Mouse (Mus musculus): ENCODE data around the gene Mmp19.
A peak's percentile ranks its signal among the peaks of the same experiment; 100 is the strongest.

Mmp19 gene

GRCm38 (mm10) chr10:128790398-128791124 is at the start of gene Mmp19:
TSS of gene Mmp19 (plus strand) at chr10:128790910.
- DNase-seq = no peak

GRCm38 (mm10) chr10:128742616-128743015 is 48.1 kb upstream of the Mmp19 start:
- DNase-seq = no peak

GRCm38 (mm10) chr10:128743235-128743634 is 47.5 kb upstream of the Mmp19 start:
- DNase-seq = no peak

DNA sequence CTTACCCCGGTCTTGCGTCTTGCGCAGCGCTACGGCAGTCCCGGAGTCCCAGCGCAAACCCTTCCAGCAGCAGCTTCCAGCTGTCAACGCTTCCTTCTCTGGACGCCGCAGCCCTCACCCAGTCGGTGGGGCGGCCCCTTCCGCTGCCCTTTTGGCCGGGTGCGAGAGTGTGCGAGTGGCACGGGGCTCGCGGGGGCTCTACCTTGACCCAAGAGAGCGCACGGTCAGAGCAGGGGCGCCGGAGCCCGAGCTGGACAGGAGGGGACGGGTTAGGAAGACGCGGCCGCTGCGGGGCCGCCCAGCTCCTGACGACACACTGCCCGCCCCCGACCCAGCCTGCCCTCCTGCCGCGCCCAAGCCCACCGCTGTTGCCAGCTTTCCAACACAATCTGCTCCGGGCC is 46.9 kb upstream of the Mmp19 start:
- DNase-seq = peak; percentile 77

GRCm38 (mm10) chr10:128744211-128744610 is 46.5 kb upstream of the Mmp19 start:
- no peak for DNase-seq

GRCm38 (mm10) chr10:128744680-128745601 is 45.8 kb upstream of the Mmp19 start, which contains the start of gene Dgka:
TSS of gene Dgka (minus strand) at chr10:128744855.
- peak; percentile 81 for DNase-seq

DNA sequence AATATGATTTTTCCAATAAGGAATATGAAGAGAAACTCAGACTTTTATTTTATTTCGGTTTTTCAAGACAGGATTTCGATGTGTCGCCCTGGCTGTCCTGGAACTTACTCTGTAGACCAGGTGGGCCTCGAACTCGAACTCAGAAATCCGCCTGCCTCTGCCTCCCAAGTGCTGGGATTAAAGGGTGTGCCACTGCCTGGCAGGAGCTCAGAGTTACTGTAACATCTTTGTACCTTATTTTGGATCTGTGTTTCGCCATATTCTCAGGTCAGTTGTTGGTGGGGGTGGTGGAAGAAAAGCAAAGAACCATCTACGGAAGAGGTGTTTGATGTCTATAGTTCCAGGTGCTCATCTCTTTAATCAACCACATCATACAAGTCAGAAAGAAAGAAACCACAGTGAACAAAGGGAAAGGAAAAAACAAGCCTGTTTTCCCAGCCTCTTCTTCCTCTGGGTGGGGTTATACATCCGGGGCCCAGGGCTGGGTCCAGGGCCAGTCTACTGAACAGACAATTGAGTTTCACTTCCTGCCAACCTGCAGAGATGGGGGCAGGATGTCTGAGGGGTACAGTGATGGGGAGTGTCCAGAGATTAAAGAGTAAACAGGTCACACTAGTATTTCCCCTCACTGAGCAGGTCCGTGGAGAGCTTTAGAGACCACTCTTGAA is 44.6 kb upstream of the Mmp19 start:
- peak; percentile 87 for DNase-seq

GRCm38 (mm10) chr10:128746972-128747645 is 43.6 kb upstream of the Mmp19 start:
- DNase-seq = no peak

DNA sequence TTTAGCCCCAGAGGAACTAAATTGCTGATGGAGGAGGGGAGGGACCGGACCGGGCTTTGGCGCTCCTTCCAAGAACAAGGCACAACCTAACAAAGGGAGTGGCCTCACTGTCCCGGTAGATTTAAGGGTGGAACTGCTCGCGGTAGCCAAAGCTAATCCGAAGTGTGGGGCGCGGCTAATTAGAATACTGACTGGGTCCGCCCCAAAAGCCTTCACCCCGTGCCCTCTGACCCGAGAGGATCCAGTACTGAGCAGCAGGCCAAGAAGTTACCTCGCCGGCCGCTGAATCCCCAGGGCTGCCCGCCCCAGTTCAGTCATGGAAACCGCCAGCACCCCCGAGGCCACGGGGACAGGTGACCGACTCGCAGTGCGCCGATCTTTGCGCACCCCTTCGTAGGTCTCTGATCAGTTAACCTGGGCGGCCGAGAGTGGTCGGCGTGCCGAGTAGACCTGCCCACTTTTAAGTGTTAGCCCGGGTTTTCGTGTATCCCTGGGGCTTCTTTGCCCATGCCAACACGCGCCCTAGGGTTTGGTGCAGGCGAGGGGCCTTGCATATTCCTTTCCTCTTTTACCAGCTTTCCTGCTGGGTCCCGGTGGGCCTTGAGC is 43.0 kb upstream of the Mmp19 start, which contains the start of gene Pym1:
Pym1 (plus strand) TSS at position 244 of the 606 bp plus-strand sequence.
- DNase-seq = peak; percentile 76

GRCm38 (mm10) chr10:128748252-128748864 is 42.4 kb upstream of the Mmp19 start:
- DNase-seq = peak; percentile 85

- DNase-seq = no peak
Observed at GRCm38 (mm10) chr10:128772895-128773294, 17.8 kb upstream of the Mmp19 start.

GRCm38 (mm10) chr10:128773685-128774084 is 17.0 kb upstream of the Mmp19 start:
- no peak for DNase-seq

DNA sequence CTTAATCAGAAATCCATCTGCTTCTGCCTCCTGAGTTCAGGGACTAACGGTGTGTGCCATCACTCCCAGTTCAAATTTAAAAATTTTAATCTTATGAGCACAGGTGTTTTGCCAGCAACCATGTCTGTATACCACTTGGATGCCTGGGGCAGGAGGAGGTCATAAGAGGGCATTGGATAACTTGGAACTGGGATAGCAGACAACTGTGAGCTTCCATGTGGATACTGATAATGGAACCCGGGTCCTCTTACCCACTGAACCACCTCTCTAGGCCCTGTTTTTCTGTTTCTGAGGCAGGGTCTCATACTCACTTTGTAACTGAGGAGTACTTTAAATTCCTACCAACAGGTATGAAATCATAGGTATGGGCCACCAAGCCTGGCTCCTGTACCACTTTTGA is 12.3 kb upstream of the Mmp19 start:
- DNase-seq = no peak

DNA sequence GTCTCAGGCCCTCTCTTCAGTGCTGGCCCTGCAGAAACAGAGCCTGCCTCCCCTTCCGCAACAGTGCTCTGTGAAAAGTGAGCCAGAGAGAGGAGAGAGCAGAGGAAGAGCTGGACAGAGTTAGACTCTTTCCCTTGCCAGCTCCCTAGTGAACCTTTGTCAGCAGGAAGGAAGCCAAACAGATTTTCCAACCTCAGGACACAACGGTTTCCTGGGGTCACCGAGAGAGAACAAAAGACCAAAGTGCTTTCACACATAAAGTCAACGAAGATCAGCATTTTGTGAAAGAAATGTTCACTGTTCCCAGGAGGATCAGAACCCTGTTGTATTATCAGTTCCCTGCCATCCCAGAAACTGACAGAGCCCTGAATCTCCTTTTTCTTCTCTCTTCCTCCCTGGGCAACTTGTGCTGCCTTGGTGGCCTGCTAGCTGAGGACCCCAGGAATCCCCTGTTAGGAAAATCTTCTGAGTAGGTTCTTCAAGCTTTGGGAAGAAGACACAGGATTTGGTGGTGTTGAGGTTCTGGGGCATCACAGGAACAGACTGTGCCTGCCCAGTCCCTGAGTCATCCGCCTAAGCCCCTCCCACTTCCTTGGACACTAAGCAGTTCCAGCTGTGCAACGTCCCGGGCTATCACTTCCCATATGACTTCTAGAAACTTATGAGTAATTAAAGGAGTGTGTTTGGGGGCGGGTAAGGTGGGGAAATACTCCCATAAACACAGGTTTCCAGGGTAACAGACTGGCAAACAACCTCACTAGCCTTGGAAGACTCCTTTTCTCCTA is 11.5 kb upstream of the Mmp19 start:
- DNase-seq = no peak

DNA sequence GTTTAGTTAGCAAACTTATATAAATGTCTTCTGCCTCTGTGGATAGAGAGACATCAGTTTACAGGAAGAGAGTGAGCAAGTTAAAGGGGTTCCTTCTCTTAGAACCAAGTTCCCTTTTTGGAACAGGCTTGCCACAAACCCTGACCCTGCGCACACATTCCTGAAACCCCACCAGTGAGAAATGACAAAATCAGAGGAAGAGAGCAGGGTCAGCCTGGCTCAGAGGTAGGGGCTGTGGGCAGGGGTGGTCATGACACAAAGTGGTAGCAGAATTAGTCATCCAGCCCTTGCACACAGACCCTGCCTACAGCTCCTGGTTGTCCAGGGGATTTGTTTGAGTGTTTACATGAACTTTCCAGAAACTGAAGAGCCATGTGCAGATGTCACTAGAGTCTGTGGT is 10.5 kb upstream of the Mmp19 start:
- no peak for DNase-seq

DNA sequence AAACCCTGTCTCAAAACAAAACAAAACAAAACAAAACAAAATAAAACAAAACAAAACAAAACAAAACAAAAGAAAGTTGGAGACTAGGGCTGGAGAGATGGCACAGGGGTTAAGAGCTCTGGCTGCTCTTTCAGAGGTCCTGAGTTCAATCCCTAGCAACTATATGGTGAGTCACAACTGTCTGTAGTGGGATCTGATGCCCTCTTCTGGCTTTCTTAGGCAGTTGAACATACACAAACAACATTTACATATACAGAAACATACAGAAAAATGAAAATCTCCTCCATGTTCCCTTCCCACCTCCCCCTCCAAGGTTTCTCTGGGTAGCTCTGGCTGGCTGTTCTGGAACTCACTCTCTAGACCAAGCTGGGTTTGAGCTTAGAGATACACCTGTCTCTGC is 1.3 kb downstream of the Mmp19 start:
- DNase-seq = no peak

DNA sequence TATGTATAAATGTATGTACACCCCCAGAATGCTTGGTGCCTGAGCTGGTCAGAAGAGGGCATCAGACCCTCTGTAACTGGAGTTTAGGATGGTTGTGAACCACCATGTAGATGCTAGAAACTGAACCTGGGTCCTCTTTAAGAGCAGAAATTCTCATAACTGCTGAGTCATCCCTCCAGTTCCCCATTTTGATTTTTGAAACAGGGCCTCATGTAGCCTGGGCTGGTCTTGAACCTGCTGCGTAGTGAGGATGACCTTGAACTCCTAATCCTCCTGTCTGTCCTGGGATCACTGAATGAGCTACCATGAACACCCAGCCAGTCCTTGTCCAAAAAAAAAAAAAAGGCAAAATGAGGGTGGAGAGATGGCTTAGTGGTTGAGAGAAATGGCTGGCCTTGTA is 2.5 kb downstream of the Mmp19 start:
- no peak for DNase-seq

DNA sequence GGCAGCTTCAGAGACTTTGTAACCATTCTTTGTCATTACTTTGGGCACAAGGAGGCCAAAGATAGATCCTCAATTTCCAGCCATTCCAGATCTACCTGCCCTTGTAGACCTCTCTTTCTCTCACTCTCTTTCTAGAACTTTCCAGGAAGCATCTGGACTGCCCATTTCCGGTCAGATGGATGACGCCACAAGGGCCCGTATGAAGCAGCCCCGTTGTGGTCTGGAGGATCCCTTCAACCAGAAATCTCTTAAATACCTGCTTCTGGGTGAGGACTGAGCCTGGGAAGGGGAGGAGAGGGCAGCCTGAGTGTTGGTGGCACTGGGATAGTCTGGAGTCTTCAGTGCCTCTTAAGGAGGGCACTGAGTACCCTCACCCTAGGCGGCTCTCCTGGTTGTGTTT is 3.7 kb downstream of the Mmp19 start:
- DNase-seq = no peak

DNA sequence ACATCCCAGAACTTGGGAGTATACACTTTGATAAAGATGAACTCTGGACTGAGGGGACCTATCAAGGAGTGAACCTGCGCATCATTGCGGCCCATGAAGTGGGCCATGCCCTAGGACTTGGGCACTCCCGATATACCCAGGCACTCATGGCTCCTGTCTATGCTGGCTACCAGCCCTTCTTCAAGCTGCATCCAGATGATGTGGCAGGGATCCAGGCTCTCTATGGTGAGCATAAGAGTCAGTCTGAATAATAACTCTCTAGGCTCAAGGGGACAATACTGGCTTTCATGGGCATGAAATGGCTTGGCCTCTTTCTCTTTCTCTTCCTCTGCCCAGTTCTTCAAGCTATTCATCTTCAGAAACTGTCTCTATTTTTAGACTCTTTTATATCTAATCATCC is 4.9 kb downstream of the Mmp19 start:
- no peak for DNase-seq

GRCm38 (mm10) chr10:128798676-128799075 is 8.0 kb downstream of the Mmp19 start:
- no peak for DNase-seq

DNA sequence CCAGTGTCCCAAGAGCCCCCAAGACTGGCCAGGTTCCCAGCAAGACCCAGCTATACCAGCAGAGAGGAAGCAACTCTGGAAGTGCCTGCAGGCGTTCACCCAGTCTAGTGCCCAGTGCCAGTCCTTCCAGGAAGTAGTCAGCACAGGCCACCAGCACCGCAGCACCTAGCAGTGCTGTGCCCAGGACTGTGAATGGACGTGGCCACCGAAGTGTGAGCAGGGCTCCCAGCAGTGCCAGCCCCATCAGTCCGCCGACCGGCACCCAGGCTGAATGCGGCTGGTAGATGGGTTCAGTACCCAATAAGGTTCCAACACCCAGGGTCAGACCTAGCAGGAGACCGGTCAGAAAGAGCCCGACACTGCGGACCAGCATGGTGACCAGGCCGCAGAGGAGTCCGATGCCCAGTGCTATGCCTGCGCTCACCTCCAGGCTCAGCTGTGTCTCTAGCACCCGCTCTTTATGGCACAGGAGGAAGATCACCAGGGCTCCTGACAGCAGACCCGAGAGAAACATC is 11.3 kb downstream of the Mmp19 start:
- no peak for DNase-seq
